Mouse (Mus musculus) kidney, embryonic 14.5 days (tissue): ENCODE results near the gene Serpinb9b. TPM values are rescaled to one million over a fixed set of nuclear protein-coding genes. Genes with fewer than 3 reads are reported as not detected.
A peak's percentile ranks its signal among the peaks of the same experiment; 100 is the strongest.

Experiments
- ATAC-seq: fragments of 200-750 bp; cut with Nextera tagmentation; 2 replicates; pipeline ENCODE4 v1.8.0; 2017; ENCODE audit warnings: moderate number of reproducible peaks, mild to moderate bottlenecking, moderate TSS enrichment, moderate library complexity; ENCODE audit not compliant: low FRiP score, low TSS enrichment
- H3K27ac ChIP-seq: fragments of 300-500 bp; sonication (generic); 2 replicates; pipeline ENCODE4 v1.5.1; 2014; ENCODE audit warnings: low read depth, mild to moderate bottlenecking, low read length, moderate library complexity, mixed read lengths
- H3K27me3 ChIP-seq: fragments of 300-500 bp; sonication (generic); 2 replicates; pipeline ENCODE4 v1.6.1; 2014; ENCODE audit warnings: mild to moderate bottlenecking, low read length; ENCODE audit not compliant: control insufficient read depth, insufficient read depth
- H3K36me3 ChIP-seq: fragments of 300-500 bp; sonication (generic); 2 replicates; pipeline ENCODE4 v1.6.1; 2014; ENCODE audit warnings: low read length, mixed read lengths; ENCODE audit not compliant: control insufficient read depth, insufficient read depth
- H3K4me1 ChIP-seq: fragments of 300-500 bp; sonication (generic); 2 replicates; pipeline ENCODE4 v1.6.1; 2014; ENCODE audit warnings: low read length, mixed read lengths; ENCODE audit not compliant: control insufficient read depth, insufficient read depth
- H3K4me2 ChIP-seq: fragments of 300-500 bp; sonication (generic); replicated peaks from 2 replicates; pipeline ENCODE4 v1.6.1; 2014; ENCODE audit warnings: low read depth, mild to moderate bottlenecking, low read length
- H3K4me3 ChIP-seq: fragments of 300-500 bp; sonication (generic); 2 replicates; pipeline ENCODE4 v1.5.1; 2014; ENCODE audit warnings: mild to moderate bottlenecking, low read length
- H3K9ac ChIP-seq: fragments of 300-500 bp; sonication (generic); 2 replicates; pipeline ENCODE4 v1.6.1; 2014; ENCODE audit warnings: low read depth, mild to moderate bottlenecking, low read length, moderate library complexity
- H3K9me3 ChIP-seq: fragments of 300-500 bp; sonication (generic); 2 replicates; pipeline ENCODE4 v1.6.1; 2016; ENCODE audit warnings: low read length; ENCODE audit not compliant: control insufficient read depth
- WGBS: fragments of 180-500 bp; shearing (Covaris S2); extraction: QIAGEN DNeasy Blood & Tissue Kit; methylation state at CpG from one replicate; pipeline ENCODE4 v1.1.7; 2014; 5-methylcytosine and 5-hydroxymethylcytosine counted together
- polyA plus RNA-seq: library from polyadenylated mRNA; unstranded; fragments of >200 nt; fragmentation: Nextera tagmentation; extraction: Ambion mirVana; gene quantifications from 2 replicates; pipeline ENCODE4 v1.2.1, GENCODE M21; 2014

Serpinb9b gene
- polyA plus RNA-seq, 1 experiment from 2014 or later = not detected

DNA sequence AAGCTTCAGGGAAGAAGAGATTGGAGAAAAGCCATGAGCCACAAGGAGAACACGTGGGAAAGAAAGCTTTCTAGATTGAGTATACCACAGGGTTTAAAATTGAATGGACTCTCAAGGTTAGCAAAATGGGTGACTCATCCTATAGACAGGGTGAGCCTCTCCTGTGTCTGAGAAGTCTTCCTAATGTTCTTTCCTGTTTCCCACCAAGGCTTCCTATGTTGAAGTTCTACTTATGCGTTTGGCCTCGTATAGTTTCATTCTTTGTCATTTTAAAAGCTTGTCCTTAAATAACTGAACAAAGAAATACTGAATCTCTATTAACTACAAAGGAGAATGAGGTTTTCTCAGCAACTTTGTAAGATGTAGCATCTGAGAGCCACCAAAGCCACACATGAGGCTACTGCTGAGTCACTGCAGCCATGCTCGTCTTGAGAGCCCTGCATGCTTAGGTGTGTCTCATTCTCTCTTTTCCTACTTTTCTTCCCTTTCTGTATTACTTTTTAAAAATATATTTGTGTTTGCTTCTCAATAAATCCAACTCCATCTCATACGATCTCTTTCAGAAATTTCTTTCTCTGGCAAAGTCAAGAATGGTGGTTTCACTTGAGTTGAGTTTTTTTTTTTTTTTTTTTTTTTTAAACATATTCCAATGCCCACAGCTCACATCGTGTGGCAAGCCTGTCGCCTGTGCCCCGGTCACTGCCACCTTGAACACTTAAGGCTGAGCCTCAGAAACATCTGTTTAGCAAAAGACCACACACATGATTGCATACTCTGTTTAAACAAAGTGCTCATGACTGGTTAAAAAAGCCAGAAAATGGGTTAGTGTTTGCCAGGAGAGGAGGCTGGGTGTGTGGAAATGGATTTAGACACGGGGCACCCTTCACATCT, 23.4 kb upstream of the Serpinb9b start:
- WGBS = 72% methylated on average over 9 of the region's 9 CpGs
- H3K4me3 ChIP-seq = peak overlapping the region; percentile 28; the same call in 1 of the 2 replicates
- H3K9me3 ChIP-seq = no peaks in the 10 kb centered on the region
- peak; percentile 20; the same call in 1 of the 2 replicates for ATAC-seq
- H3K27ac ChIP-seq = peak overlapping the region; percentile 70; the same call in 1 of the 2 replicates
- no peaks in the 10 kb centered on the region for H3K27me3 ChIP-seq
- H3K4me1 ChIP-seq = no peaks in the 10 kb centered on the region
- H3K9ac ChIP-seq = peak overlapping the region; percentile 49; the same call in 1 of the 2 replicates
- H3K36me3 ChIP-seq = no peaks in the 10 kb centered on the region
- peak overlapping the region; percentile 44 for H3K4me2 ChIP-seq

DNA sequence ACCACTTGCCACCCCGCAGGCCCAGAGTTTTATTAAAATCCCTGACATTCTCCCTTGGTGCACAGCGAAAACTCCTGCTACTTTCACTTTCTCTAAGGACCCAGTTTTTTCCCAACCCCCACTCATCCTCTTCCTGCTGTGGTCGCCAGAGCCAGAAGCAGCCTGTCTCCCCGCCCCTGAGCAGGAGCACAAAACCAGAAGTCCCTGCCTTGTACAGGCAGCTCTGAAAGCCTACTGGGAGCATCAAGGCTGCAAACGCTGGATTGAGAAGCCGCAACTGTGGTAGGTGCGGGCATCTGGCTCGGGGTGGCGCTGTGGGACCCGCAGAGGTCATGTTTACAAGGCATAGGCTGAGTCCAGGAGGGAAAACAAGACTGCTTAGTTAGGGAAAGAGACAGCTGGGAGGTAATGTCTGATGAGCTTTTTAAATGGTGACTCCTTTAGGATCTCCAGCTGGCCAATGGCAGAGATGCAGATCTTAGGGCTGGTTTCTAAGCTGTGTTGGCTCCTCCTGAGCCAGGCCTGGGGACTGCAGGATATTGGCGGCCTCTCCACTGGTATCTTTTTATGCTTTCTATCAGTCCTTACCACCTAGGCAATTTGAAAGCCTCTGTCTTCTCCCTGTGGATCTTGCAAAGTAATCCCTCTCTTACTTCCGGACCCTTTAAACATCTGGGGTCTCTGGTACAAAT, 22.7 kb upstream of the Serpinb9b start:
- WGBS = 19% methylated on average over 12 of the region's 12 CpGs

DNA sequence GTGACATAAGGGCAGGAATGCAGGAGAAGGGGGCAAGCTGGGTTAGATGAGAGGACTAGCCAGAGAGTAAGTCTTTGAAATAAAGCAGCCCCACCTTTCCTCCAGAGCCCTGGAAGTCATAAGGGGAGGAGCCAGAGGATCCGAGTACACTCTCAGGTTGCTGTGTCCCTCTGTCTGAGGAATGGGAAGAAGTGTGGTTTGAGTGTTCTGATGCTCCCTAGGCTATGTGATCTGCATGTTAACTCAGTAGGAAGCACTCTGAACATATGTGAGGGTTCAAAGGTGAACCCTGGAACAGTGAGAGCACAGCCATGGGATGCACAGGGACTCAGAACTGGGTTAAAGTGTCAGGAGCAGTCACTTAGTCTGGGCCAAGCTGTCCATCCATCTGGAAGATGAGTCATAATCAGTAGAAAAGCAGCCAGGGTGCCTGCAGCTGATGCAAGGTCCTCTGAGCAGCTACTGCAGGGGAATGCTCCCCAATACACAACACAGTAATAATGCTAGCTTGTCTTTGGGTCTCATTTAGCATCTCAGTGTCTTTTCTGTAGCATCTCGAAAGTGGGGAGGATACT, 21.6 kb upstream of the Serpinb9b start:
- H3K9me3 ChIP-seq = no peaks in the 10 kb centered on the region
- WGBS = 70% methylated on average over 2 of the region's 2 CpGs
- no peak overlapping the region for H3K4me2 ChIP-seq
- no peak overlapping the region for H3K4me3 ChIP-seq
- ATAC-seq = no peak
- no peak overlapping the region for H3K27ac ChIP-seq
- H3K4me1 ChIP-seq = no peaks in the 10 kb centered on the region
- no peaks in the 10 kb centered on the region for H3K27me3 ChIP-seq
- no peaks in the 10 kb centered on the region for H3K36me3 ChIP-seq
- no peak overlapping the region for H3K9ac ChIP-seq

More for the DNA sequence above, 22.7 kb upstream of the Serpinb9b start:
- Histone ChIP-seq H3K4me2 (peak overlapping the region; percentile 44), H3K9me3 (no peaks in the 10 kb centered on the region), H3K4me1 (no peaks in the 10 kb centered on the region), H3K27me3 (no peaks in the 10 kb centered on the region), H3K9ac (peak overlapping the region; percentile 49; the same call in 1 of the 2 replicates), H3K4me3 (peak overlapping the region; percentile 28; the same call in 1 of the 2 replicates), H3K27ac (peak overlapping the region; percentile 70; the same call in 1 of the 2 replicates), H3K36me3 (no peaks in the 10 kb centered on the region)
- ATAC-seq = peak; percentile 95

DNA sequence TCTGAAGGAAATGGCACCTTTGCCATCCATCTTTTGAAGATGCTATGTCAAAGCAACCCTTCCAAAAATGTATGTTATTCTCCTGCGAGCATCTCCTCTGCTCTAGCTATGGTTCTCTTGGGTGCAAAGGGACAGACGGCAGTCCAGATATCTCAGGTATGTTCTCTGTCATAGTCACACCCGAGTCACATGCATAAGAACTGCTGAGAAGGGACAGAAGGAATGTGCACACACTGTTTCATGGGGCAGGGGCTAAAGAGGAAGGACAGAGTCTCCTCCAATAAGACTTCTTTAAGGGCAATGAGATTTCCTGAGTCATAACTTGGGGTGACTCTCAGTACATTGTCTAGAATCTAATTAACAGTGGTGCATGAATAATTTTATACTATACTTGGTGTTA, 20.7 kb upstream of the Serpinb9b start:
- Histone ChIP-seq H3K9ac (no peak overlapping the region), H3K27me3 (no peaks in the 10 kb centered on the region), H3K4me1 (no peaks in the 10 kb centered on the region), H3K4me2 (no peak overlapping the region), H3K9me3 (no peaks in the 10 kb centered on the region), H3K4me3 (no peak overlapping the region), H3K36me3 (no peaks in the 10 kb centered on the region), H3K27ac (no peak overlapping the region)
- WGBS = 88% methylated on average over 3 of the region's 3 CpGs
- no peak for ATAC-seq

- ATAC-seq = no peak
These were observed 14.8 kb upstream of the Serpinb9b start for GRCm38 (mm10) chr13:33012395-33012794.

GRCm38 (mm10) chr13:33013271-33013670, 13.9 kb upstream of the Serpinb9b start:
- Histone ChIP-seq H3K27ac (no peak overlapping the region), H3K4me1 (no peaks in the 10 kb centered on the region), H3K9me3 (no peaks in the 10 kb centered on the region), H3K9ac (no peak overlapping the region), H3K27me3 (no peaks in the 10 kb centered on the region), H3K4me3 (no peak overlapping the region), H3K36me3 (no peaks in the 10 kb centered on the region), H3K4me2 (no peak overlapping the region)
- 79% methylated on average over 2 of the region's 2 CpGs for whole genome bisulfite sequencing
- ATAC-seq = no peak

More at GRCm38 (mm10) chr13:33012395-33012794, 14.8 kb upstream of the Serpinb9b start:
- H3K9ac ChIP-seq = no peak overlapping the region
- no peaks in the 10 kb centered on the region for H3K4me1 ChIP-seq
- H3K27me3 ChIP-seq = no peaks in the 10 kb centered on the region
- no peak overlapping the region for H3K4me3 ChIP-seq
- no peak overlapping the region for H3K4me2 ChIP-seq
- H3K27ac ChIP-seq = no peak overlapping the region
- H3K36me3 ChIP-seq = no peaks in the 10 kb centered on the region
- no peaks in the 10 kb centered on the region for H3K9me3 ChIP-seq
- WGBS = 65% methylated on average over 1 of the region's 1 CpGs

- Histone ChIP-seq H3K9me3 (no peaks in the 10 kb centered on the region), H3K4me1 (no peaks in the 10 kb centered on the region), H3K36me3 (no peaks in the 10 kb centered on the region), H3K27me3 (no peaks in the 10 kb centered on the region), H3K27ac (no peak overlapping the region), H3K4me2 (no peak overlapping the region), H3K9ac (no peak overlapping the region), H3K4me3 (no peak overlapping the region)
- WGBS = 82% methylated on average over 1 of the region's 1 CpGs
- no peak for ATAC-seq
These were observed 4.8 kb upstream of the Serpinb9b start for GRCm38 (mm10) chr13:33022371-33022770.

DNA sequence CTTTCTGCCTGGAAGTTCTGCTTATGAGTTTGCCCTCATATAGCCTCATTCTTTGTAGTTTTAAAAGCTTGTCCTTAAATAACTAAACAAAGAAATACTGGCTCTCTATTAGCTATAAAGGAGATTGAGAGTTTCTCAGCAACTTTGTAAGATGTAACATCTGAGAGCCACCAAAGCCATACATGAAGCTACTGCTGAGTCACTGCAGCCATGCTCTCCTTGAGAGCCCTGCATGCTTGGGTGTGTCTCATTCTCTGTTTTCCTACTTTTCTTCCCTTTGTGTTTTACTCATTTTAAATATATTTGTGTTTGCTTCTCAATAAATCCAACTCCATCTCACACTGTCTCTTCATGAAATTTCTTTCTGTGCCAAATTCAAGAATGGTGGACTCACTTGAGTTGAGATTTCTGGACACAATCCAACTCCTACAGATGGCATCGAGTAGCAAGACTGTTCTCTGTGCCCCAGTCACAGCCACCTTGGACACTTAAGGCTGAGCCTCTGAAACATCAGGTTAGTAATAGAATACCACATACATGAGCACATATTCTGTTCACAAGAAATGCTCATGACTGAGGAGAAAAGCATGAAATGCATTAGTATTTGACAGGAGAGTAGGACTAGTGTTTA, 674 bp upstream of the Serpinb9b start:
- no peak overlapping the region for H3K4me2 ChIP-seq
- WGBS = 75% methylated on average over 1 of the region's 1 CpGs
- ATAC-seq = no peak

More for the DNA sequence above, 674 bp upstream of the Serpinb9b start:
- Histone ChIP-seq H3K4me3 (no peak overlapping the region), H3K36me3 (no peaks in the 10 kb centered on the region), H3K27ac (no peak overlapping the region), H3K9ac (no peak overlapping the region), H3K4me1 (no peaks in the 10 kb centered on the region), H3K27me3 (no peaks in the 10 kb centered on the region), H3K9me3 (no peaks in the 10 kb centered on the region)
